Mouse (Mus musculus) T-helper 17 cell (primary cell): Measurements from ENCODE around the gene Nipa2.
"Not testable (repeated sequence)": the region's sequence is repeated elsewhere in the genome, so short reads cannot be mapped to it uniquely, and the experiment has no call there.

Experiments used
- in situ Hi-C, 2 experiments: fragments of 300-600 bp; cut with MboI, MseI; formaldehyde crosslinking; loops; 1 replicate in 1 of 2; 2 replicates in 1 of 2; pipeline ENCODE4 v1.15.1; 2025; ENCODE audit warnings: high pct_unique_total_duplicates in 2 of 2

The Nipa2 gene

GRCm38 (mm10) chr7:55938341-55938740, 23.9 kb downstream of the Nipa2 start:
- in situ Hi-C loops, result no loop called here

GRCm38 (mm10) chr7:55935025-55935424, 27.3 kb downstream of the Nipa2 start:
- in situ Hi-C loops, result no loop called here

- in situ Hi-C loops, result no loop called here
These were observed 33.6 kb downstream of the Nipa2 start for GRCm38 (mm10) chr7:55928649-55929048.

GRCm38 (mm10) chr7:55927262-55927661, 35.0 kb downstream of the Nipa2 start:
- in situ Hi-C loops, result no loop called here

- in situ Hi-C loops, result not testable (repeated sequence)
These were observed 43.9 kb downstream of the Nipa2 start for GRCm38 (mm10) chr7:55918365-55918764.

- in situ Hi-C loops, result no loop called here
These were observed 50.2 kb downstream of the Nipa2 start for GRCm38 (mm10) chr7:55912118-55912517.

GRCm38 (mm10) chr7:55911371-55911770, 50.9 kb downstream of the Nipa2 start:
- in situ Hi-C loops, result no loop called here

- in situ Hi-C loops, result no loop called here
These were observed 51.9 kb downstream of the Nipa2 start for GRCm38 (mm10) chr7:55910356-55910755.

GRCm38 (mm10) chr7:55909519-55909918, 52.8 kb downstream of the Nipa2 start:
- in situ Hi-C loops, result no loop called here

- in situ Hi-C loops, result no loop called here
These were observed 56.8 kb downstream of the Nipa2 start for GRCm38 (mm10) chr7:55905449-55905848.

- in situ Hi-C loops, result no loop called here
These were observed 58.5 kb downstream of the Nipa2 start for GRCm38 (mm10) chr7:55903766-55904165.

- in situ Hi-C loops, result no loop called here
These were observed 70.5 kb downstream of the Nipa2 start for GRCm38 (mm10) chr7:55891797-55892196.

GRCm38 (mm10) chr7:55890731-55891130, 71.5 kb downstream of the Nipa2 start:
- in situ Hi-C loops, result no loop called here

- in situ Hi-C loops, result loop anchor here in 1 of 2 experiments (10.0 kb wide), 1 partner anchor 545 kb away; no protein-coding TSS in a partner anchor
These were observed 72.3 kb downstream of the Nipa2 start for GRCm38 (mm10) chr7:55889996-55890395.

GRCm38 (mm10) chr7:55888603-55889002, 73.7 kb downstream of the Nipa2 start:
- in situ Hi-C loops, result loop anchor here in 1 of 2 experiments (10.0 kb wide), 1 partner anchor 546 kb away; no protein-coding TSS in a partner anchor
